Mouse (Mus musculus): ENCODE measurements at regions not wholly inside any gene's neighbourhood (a gene's known extent, or its start where the extent isn't known, plus 50 kb on each side); places are given as distances from the start of the nearest gene placed in this dataset.

DNA sequence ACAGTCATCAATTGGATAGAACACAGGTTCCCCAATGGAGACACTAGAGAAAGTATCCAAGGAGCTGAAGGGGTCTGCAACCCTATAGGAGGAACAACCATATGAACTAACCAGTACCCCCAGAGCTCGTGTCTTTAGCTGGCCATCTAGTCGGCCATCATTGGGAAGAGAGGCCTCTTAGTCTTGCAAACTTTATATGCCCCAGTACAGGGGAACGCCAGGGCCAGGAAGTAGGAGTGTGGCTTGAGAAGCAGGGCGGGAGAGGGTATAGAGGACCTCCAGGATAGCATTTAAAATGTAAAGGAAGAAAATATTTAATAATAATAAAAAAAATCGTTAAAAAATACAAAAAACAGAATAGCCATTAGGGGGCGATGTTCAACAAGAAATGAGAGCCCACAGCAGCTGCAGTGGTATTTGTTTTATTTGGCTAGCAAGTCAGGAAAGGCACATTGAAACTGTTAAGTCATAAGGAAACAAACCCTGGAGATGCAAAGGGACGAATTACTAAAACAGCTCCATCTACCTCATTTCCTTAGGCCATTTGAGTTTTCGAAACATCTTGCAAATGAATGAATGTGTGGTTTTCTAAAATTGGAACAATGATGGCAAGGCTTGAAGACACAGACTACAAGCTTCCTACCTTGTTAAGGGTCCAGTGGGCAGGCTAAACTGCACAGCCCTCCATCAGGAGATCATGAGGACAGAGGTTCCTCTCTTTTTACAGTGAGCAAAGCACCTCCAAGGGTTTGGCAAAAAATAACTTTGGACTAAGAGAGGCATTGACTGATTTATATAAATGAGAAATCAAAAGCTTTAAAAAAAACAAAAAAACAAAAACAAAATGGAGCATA lies 350.7 kb upstream of the Rasa1 start:
- Histone ChIP-seq H3K9ac (no peak overlapping the region), H3K36me3 (no peaks in the 10 kb centered on the region), H3K27ac (no peak overlapping the region), H3K9me3 (no peaks in the 10 kb centered on the region), H3K4me1 (no peaks in the 10 kb centered on the region), H3K4me2 (replicated peaks) (no peak overlapping the region; the same call in 1 of the 2 replicates), H3K27me3 (no peaks in the 10 kb centered on the region), H3K4me3 (no peak overlapping the region)
- peak; percentile 71; the same call in 1 of the 2 replicates for ATAC-seq (ENCODE audit: low FRiP score, low read depth)
- 23% methylated on average over 8 of the region's 8 CpGs for WGBS

DNA sequence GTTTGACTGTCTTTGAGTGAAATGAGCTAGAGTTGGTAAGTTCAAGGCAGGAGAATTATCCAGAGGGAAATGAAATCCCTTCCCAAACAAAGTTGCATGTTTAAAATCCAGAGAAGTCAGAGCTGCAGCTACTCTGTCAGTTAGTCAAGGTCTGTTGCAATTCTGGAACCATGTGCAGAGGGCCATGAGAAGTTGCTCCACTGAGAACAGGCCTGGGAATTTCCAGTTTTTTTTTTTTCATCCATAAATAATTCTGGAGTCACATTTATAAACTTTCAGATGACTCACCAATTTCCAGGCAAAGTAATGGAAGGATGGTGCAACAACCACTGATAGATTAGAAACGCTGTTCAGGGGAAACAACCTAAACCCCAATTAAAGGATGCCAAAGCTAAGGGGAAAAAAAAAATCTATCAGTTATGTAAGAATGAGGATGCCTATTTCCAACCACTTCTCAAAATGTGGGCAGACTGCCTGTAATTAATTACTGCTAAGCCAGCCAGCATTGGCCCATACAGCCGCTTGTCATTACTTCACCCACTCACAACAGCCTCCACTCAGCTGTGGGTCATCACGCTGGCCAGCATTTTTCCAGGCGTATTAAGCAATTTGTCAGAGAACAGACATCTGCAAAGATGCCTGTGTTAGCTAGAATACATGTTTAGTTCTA lies 340.7 kb upstream of the Rasa1 start:
- Histone ChIP-seq H3K36me3 (no peaks in the 10 kb centered on the region), H3K4me2 (replicated peaks) (no peak overlapping the region), H3K9me3 (no peaks in the 10 kb centered on the region), H3K27ac (no peak overlapping the region), H3K9ac (no peak overlapping the region), H3K27me3 (no peaks in the 10 kb centered on the region), H3K4me1 (no peaks in the 10 kb centered on the region), H3K4me3 (no peak overlapping the region)
- ATAC-seq (ENCODE audit: low FRiP score, low read depth), result no peak
- WGBS, result 81% methylated on average over 4 of the region's 4 CpGs

All from limb, embryonic 13.5 days (tissue).